ENCODE assay signal across 8 mouse cellular contexts in genomic region chr6:145249291-145250184, GRCm38 (mm10). TPM values are rescaled to one million over a fixed set of nuclear protein-coding genes. Genes with fewer than 3 reads are reported as not detected.
DNase-seq lines count a peak whose midpoint lies in the region; ATAC-seq and TF ChIP-seq lines count a peak whose summit lies in the region.

No protein-coding gene starts in this region.

- H3K27me3 ChIP-seq in intestine, postnatal 0 days (replicated peaks; ENCODE audit: control insufficient read depth, insufficient read depth, low read length) = no peaks in the 10 kb centered on the region
- no peaks in the 10 kb centered on the region for H3K27me3 ChIP-seq in limb, embryonic 13.5 days
- 0 out of 2 replicates have a peak, but pooled peaks cover 6% of the 10 kb centered on the region for H3K27me3 ChIP-seq in midbrain, embryonic 13.5 days

- ATAC-seq in intestine, postnatal 0 days = peak; percentile 67
- peak; percentile 22; the same call in 1 of the 2 replicates for ATAC-seq in limb, embryonic 13.5 days (ENCODE audit: low FRiP score, low read depth)
- ATAC-seq in midbrain, embryonic 13.5 days = peak; percentile 74

- H3K36me3 ChIP-seq in intestine, postnatal 0 days (ENCODE audit: control insufficient read depth, insufficient read depth) = no peaks in the 10 kb centered on the region; the same call in 1 of the 2 replicates
- peaks cover 7% of the 10 kb centered on the region for H3K36me3 ChIP-seq in limb, embryonic 13.5 days
- peaks cover 7% of the 10 kb centered on the region for H3K36me3 ChIP-seq in midbrain, embryonic 13.5 days

- H3K4me1 ChIP-seq in intestine, postnatal 0 days (replicated peaks; ENCODE audit: control insufficient read depth, insufficient read depth, low read length) = peaks cover 9% of the 10 kb centered on the region
- H3K4me1 ChIP-seq in limb, embryonic 13.5 days = peaks cover 23% of the 10 kb centered on the region
- H3K4me1 ChIP-seq in midbrain, embryonic 13.5 days (replicated peaks) = peaks cover 27% of the 10 kb centered on the region

- H3K9me3 ChIP-seq in intestine, postnatal 0 days (ENCODE audit: control insufficient read depth) = no peaks in the 10 kb centered on the region
- H3K9me3 ChIP-seq in limb, embryonic 13.5 days = no peaks in the 10 kb centered on the region
- no peaks in the 10 kb centered on the region for H3K9me3 ChIP-seq in midbrain, embryonic 13.5 days

- TF ChIP-seq CTCF in intestine, postnatal 0 days (IDR thresholded peaks at IDR 0.05; ENCODE audit: low read depth) = no peak

- peak overlapping the region; percentile 80 for H3K4me2 ChIP-seq in intestine, postnatal 0 days (replicated peaks; ENCODE audit: low read depth)
- peak overlapping the region; percentile 85 for H3K4me2 ChIP-seq in limb, embryonic 13.5 days (replicated peaks)
- peak overlapping the region; percentile 67 for H3K4me2 ChIP-seq in midbrain, embryonic 13.5 days (replicated peaks)

- peak overlapping the region; percentile 95 for H3K9ac ChIP-seq in intestine, postnatal 0 days (ENCODE audit: low read depth, low read length)
- H3K9ac ChIP-seq in limb, embryonic 13.5 days = peak overlapping the region; percentile 95
- H3K9ac ChIP-seq in midbrain, embryonic 13.5 days (replicated peaks) = peak overlapping the region; percentile 94

- peak overlapping the region; percentile 93 for H3K27ac ChIP-seq in intestine, postnatal 0 days (ENCODE audit: low read depth, low read length)
- peak overlapping the region; percentile 84 for H3K27ac ChIP-seq in limb, embryonic 13.5 days
- H3K27ac ChIP-seq in midbrain, embryonic 13.5 days = peak overlapping the region; percentile 90

- peak overlapping the region; percentile 82 for H3K4me3 ChIP-seq in intestine, postnatal 0 days (ENCODE audit: low read depth, low read length)
- H3K4me3 ChIP-seq in limb, embryonic 13.5 days = peak overlapping the region; percentile 90
- H3K4me3 ChIP-seq in midbrain, embryonic 13.5 days (replicated peaks) = peak overlapping the region; percentile 90

- under 1% methylated on average over 88 of the region's 124 CpGs for WGBS in intestine, postnatal 0 days
- under 1% methylated on average over 66 of the region's 124 CpGs for WGBS in limb, embryonic 13.5 days
- 0% methylated on average over 98 of the region's 124 CpGs for WGBS in midbrain, embryonic 13.5 days

- DNase-seq in 3134 (ENCODE audit: extremely low read depth, insufficient read length, low spot score) = peak; percentile 76
- DNase-seq in adrenal gland, adult 8-10 months = peak; percentile 37
- DNase-seq in embryo, embryonic 9.5 days (ENCODE audit: extremely low spot score) = peak; percentile 64
- DNase-seq in gastrocnemius, postnatal 4 days (ENCODE audit: low spot score in 2 of 2) = peak; percentile 23 to 52
- DNase-seq in spleen, adult 18-20 months = peak; percentile 56 to 71

RNA-seq across cellular contexts. Expression of gene Kras, which starts 0.5 kb away (rescaled TPM):
- 10 to 100 TPM; 31.4 to 44.2 (median 42.8) TPM for total RNA-seq in adrenal gland, adult 8-10 months (2022)
- 10 to 100 TPM; 37.0 to 40.8 TPM for total RNA-seq in gastrocnemius, postnatal 4 days (2021)
- polyA plus RNA-seq in intestine, postnatal 0 days (2015; fragmentation: Nextera tagmentation; extraction: Ambion mirVana) = 62.0 and 64.2 TPM in 2 replicates
- 68.6 and 74.9 TPM in 2 replicates for polyA plus RNA-seq in limb, embryonic 13.5 days (2015; fragmentation: Nextera tagmentation; extraction: Ambion mirVana)
- polyA plus RNA-seq in midbrain, embryonic 13.5 days (2015; fragmentation: Nextera tagmentation; extraction: Ambion mirVana) = 90.9 and 92.3 TPM in 2 replicates

RNA-seq across cellular contexts. Expression of gene Etfrf1, which starts 38.6 kb away (rescaled TPM):
- total RNA-seq in adrenal gland, adult 8-10 months (2022) = 100 to 1,000 TPM in 2 of 4 experiments, 10 to 100 TPM in 2; 60.3 to 150 (median 110) TPM
- total RNA-seq in gastrocnemius, postnatal 4 days (2021) = 10 to 100 TPM; 50.6 to 51.4 TPM
- polyA plus RNA-seq in intestine, postnatal 0 days (2015; fragmentation: Nextera tagmentation; extraction: Ambion mirVana) = 48.8 and 49.5 TPM in 2 replicates
- 30.4 and 33.5 TPM in 2 replicates for polyA plus RNA-seq in limb, embryonic 13.5 days (2015; fragmentation: Nextera tagmentation; extraction: Ambion mirVana)
- polyA plus RNA-seq in midbrain, embryonic 13.5 days (2015; fragmentation: Nextera tagmentation; extraction: Ambion mirVana) = 33.8 and 36.4 TPM in 2 replicates

RNA-seq across cellular contexts. Expression of gene Casc1, which starts 38.7 kb away (rescaled TPM):
- total RNA-seq in adrenal gland, adult 8-10 months (2022) = 1 to 10 TPM in 1 of 4 experiments, under 1 TPM in 3; 0.32 to 1.0 (median 0.55) TPM
- total RNA-seq in gastrocnemius, postnatal 4 days (2021) = under 1 TPM; 0.39 to 0.59 TPM
- polyA plus RNA-seq in intestine, postnatal 0 days (2015; fragmentation: Nextera tagmentation; extraction: Ambion mirVana) = 0.08 TPM in 2 replicates
- 0.46 and 0.56 TPM in 2 replicates for polyA plus RNA-seq in limb, embryonic 13.5 days (2015; fragmentation: Nextera tagmentation; extraction: Ambion mirVana)
- 0.58 and 1.2 TPM in 2 replicates for polyA plus RNA-seq in midbrain, embryonic 13.5 days (2015; fragmentation: Nextera tagmentation; extraction: Ambion mirVana)

Comparison
In these comparisons a context has a peak if more than half of its experiments do, and no peak if none do; other contexts are left out.
1. Peak in every context shown above with its lines: DNase-seq, ATAC-seq, H3K4me3 ChIP-seq and H3K27ac ChIP-seq.
2. ATAC-seq: peak in every context shown above with its lines; median percentile 74 in midbrain, embryonic 13.5 days; 67 in intestine, postnatal 0 days; 22 in limb, embryonic 13.5 days.